Mouse (Mus musculus) erythroblast, embryonic 14.5 days (primary cell): ENCODE data around the gene Prkn.

Experiments used
- GATA1 ChIP-seq: IDR thresholded peaks from 2 replicates; pipeline ENCODE4 v1.6.1; 2012; ENCODE audit warnings: low read length, inconsistent platforms, mixed read lengths
- TAL1 ChIP-seq: IDR thresholded peaks from 3 replicates; pipeline ENCODE4 v1.6.1; 2012; ENCODE audit warnings: low read length, inconsistent platforms, mixed read lengths

DNA sequence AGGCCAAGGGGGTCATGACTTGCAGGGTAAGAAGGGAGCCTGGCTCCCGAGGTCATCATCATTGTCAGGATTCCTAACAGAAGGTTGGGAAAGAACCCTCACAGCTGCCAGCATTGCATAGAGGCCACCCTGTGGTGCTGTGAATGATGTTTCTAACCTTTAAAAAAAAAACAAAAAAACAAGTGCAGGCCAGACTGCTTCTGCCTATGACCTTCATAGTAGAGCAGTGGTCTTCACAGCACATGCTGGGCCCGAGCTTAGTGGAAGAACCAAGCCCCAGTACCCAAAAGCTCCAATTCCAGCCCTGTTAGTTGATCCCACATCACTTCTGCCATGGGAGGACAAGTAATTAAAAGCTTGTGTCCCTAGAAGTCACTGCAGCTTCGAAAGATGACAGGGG lies 1061.5 kb downstream of the Prkn start:
- TF ChIP-seq TAL1 (no peak), GATA1 (no peak)
